Mouse (Mus musculus): Measurements from ENCODE around the gene Slc25a25. TPM values are rescaled to one million over a fixed set of nuclear protein-coding genes. Genes with fewer than 3 reads are reported as not detected.
A peak's percentile ranks its signal among the peaks of the same experiment; 100 is the strongest.

The Slc25a25 gene
- polyA plus RNA-seq, 1 experiment, result 49.1 TPM

GRCm38 (mm10) chr2:32463773-32464172 is 12.5 kb upstream of the Slc25a25 start:
- TF ChIP-seq POLR2A (IDR thresholded peaks at IDR 0.05; ENCODE audit: extremely low read depth, insufficient read depth, low read length) (no peak), CTCF (IDR thresholded peaks at IDR 0.05; ENCODE audit: extremely low read depth, insufficient read depth, low read length) (no peak)
- Histone ChIP-seq H3K4me3 (ENCODE audit: insufficient read depth, low read length) (no peak overlapping the region), H3K27ac (ENCODE audit: insufficient read depth, low read length) (no peak overlapping the region), H3K4me1 (ENCODE audit: control insufficient read depth, insufficient read depth, low read length) (no peaks in the 10 kb centered on the region)

- TF ChIP-seq POLR2A (IDR thresholded peaks at IDR 0.05; ENCODE audit: extremely low read depth, insufficient read depth, low read length), result no peak
- TF ChIP-seq CTCF (IDR thresholded peaks at IDR 0.05; ENCODE audit: extremely low read depth, insufficient read depth, low read length), result no peak
- Histone ChIP-seq H3K4me1 (ENCODE audit: control insufficient read depth, insufficient read depth, low read length) (no peaks in the 10 kb centered on the region), H3K27ac (ENCODE audit: insufficient read depth, low read length) (no peak overlapping the region), H3K4me3 (ENCODE audit: insufficient read depth, low read length) (no peak overlapping the region)
Measured at GRCm38 (mm10) chr2:32459657-32460056, 8.4 kb upstream of the Slc25a25 start.

GRCm38 (mm10) chr2:32458300-32458699 is 7.1 kb upstream of the Slc25a25 start:
- Histone ChIP-seq H3K4me1 (ENCODE audit: control insufficient read depth, insufficient read depth, low read length) (no peaks in the 10 kb centered on the region; the same call in 1 of the 2 replicates), H3K4me3 (ENCODE audit: insufficient read depth, low read length) (no peak overlapping the region), H3K27ac (ENCODE audit: insufficient read depth, low read length) (no peak overlapping the region)
- TF ChIP-seq POLR2A (IDR thresholded peaks at IDR 0.05; ENCODE audit: extremely low read depth, insufficient read depth, low read length) (no peak), CTCF (IDR thresholded peaks at IDR 0.05; ENCODE audit: extremely low read depth, insufficient read depth, low read length) (no peak)

GRCm38 (mm10) chr2:32455101-32455500 is 3.9 kb upstream of the Slc25a25 start:
- Histone ChIP-seq H3K4me3 (ENCODE audit: insufficient read depth, low read length) (no peak overlapping the region), H3K27ac (ENCODE audit: insufficient read depth, low read length) (no peak overlapping the region), H3K4me1 (ENCODE audit: control insufficient read depth, insufficient read depth, low read length) (peaks cover 4% of the 10 kb centered on the region)
- TF ChIP-seq CTCF (IDR thresholded peaks at IDR 0.05; ENCODE audit: extremely low read depth, insufficient read depth, low read length) (no peak), POLR2A (IDR thresholded peaks at IDR 0.05; ENCODE audit: extremely low read depth, insufficient read depth, low read length) (no peak)

GRCm38 (mm10) chr2:32454633-32455032 is 3.4 kb upstream of the Slc25a25 start:
- no peak overlapping the region for H3K4me3 ChIP-seq (ENCODE audit: insufficient read depth, low read length)
- H3K27ac ChIP-seq (ENCODE audit: insufficient read depth, low read length), result no peak overlapping the region
- TF ChIP-seq CTCF (IDR thresholded peaks at IDR 0.05; ENCODE audit: extremely low read depth, insufficient read depth, low read length), result no peak
- TF ChIP-seq POLR2A (IDR thresholded peaks at IDR 0.05; ENCODE audit: extremely low read depth, insufficient read depth, low read length), result no peak
- H3K4me1 ChIP-seq (ENCODE audit: control insufficient read depth, insufficient read depth, low read length), result peaks cover 4% of the 10 kb centered on the region

GRCm38 (mm10) chr2:32453641-32454303 is 2.5 kb upstream of the Slc25a25 start:
- Histone ChIP-seq H3K27ac (ENCODE audit: insufficient read depth, low read length) (no peak overlapping the region), H3K4me1 (ENCODE audit: control insufficient read depth, insufficient read depth, low read length) (peaks cover 4% of the 10 kb centered on the region), H3K4me3 (ENCODE audit: insufficient read depth, low read length) (no peak overlapping the region)
- TF ChIP-seq POLR2A (IDR thresholded peaks at IDR 0.05; ENCODE audit: extremely low read depth, insufficient read depth, low read length) (no peak), CTCF (IDR thresholded peaks at IDR 0.05; ENCODE audit: extremely low read depth, insufficient read depth, low read length) (no peak)

GRCm38 (mm10) chr2:32452441-32452971 is 1.3 kb upstream of the Slc25a25 start:
- Histone ChIP-seq H3K27ac (ENCODE audit: insufficient read depth, low read length) (peak overlapping the region; percentile 36; the same call in 1 of the 2 replicates), H3K4me3 (ENCODE audit: insufficient read depth, low read length) (peak overlapping the region; percentile 24), H3K4me1 (ENCODE audit: control insufficient read depth, insufficient read depth, low read length) (peaks cover 6% of the 10 kb centered on the region)
- no peak for TF ChIP-seq CTCF (IDR thresholded peaks at IDR 0.05; ENCODE audit: extremely low read depth, insufficient read depth, low read length)

GRCm38 (mm10) chr2:32451870-32452372 is 676 bp upstream of the Slc25a25 start:
- H3K4me3 ChIP-seq (ENCODE audit: insufficient read depth, low read length), result peak overlapping the region; percentile 93
- peaks cover 6% of the 10 kb centered on the region for H3K4me1 ChIP-seq (ENCODE audit: control insufficient read depth, insufficient read depth, low read length)
- TF ChIP-seq CTCF (IDR thresholded peaks at IDR 0.05; ENCODE audit: extremely low read depth, insufficient read depth, low read length), result no peak
- peak; percentile 29; the same call in 1 of the 2 replicates for TF ChIP-seq POLR2A (IDR thresholded peaks at IDR 0.05; ENCODE audit: extremely low read depth, insufficient read depth, low read length)
- peak overlapping the region; percentile 98 for H3K27ac ChIP-seq (ENCODE audit: insufficient read depth, low read length)

- Histone ChIP-seq H3K4me3 (ENCODE audit: insufficient read depth, low read length) (peak within 1 kb of the TSS; percentile 93), H3K27ac (ENCODE audit: insufficient read depth, low read length) (peak within 1 kb of the TSS; percentile 87)
- TF ChIP-seq CTCF (IDR thresholded peaks at IDR 0.05; ENCODE audit: extremely low read depth, insufficient read depth, low read length) (no peak), POLR2A (IDR thresholded peaks at IDR 0.05; ENCODE audit: extremely low read depth, insufficient read depth, low read length) (peak; percentile 45; the same call in 1 of the 2 replicates)
Measured at GRCm38 (mm10) chr2:32449761-32450754, 1.2 kb downstream of the Slc25a25 start, which contains the start of gene Naif1. TSS of gene Naif1 (plus strand) at chr2:32450457.

More at GRCm38 (mm10) chr2:32449761-32450754, 1.2 kb downstream of the Slc25a25 start, which contains the start of gene Naif1:
- H3K4me1 ChIP-seq (ENCODE audit: control insufficient read depth, insufficient read depth, low read length), result peaks cover 9% of the 10 kb centered on the region

Data from cortical plate, adult 2 months (tissue).